In genomic region chr16:29858645-29859044, GRCm38 (mm10) we compare ENCODE assay signal across 16 mouse cellular contexts.
"Had no signal": no experiment of that assay in that cellular context is flagged by ENCODE, and none has a peak within 500 bp of the region (broad histone marks: within the 10 kb centered on the region; RNA-seq: fewer than 3 reads in every experiment).

No protein-coding gene starts in this region.

- DNase-seq: lung, adult 18-20 months; lung, embryonic 14.5 days; lung, postnatal 14 days; lung, postnatal 36 days; right cerebral cortex, postnatal 14 days; thymus, adult 2 months; thymus, postnatal 14 days; thymus, postnatal 36 days had no signal

- ATAC-seq: midbrain, embryonic 13.5 days; midbrain, embryonic 15.5 days had no signal

- H3K9me3 ChIP-seq: midbrain, embryonic 13.5 days; midbrain, embryonic 15.5 days; neural tube, embryonic 12.5 days; stomach, embryonic 15.5 days had no signal

- H3K4me2 ChIP-seq: lung, embryonic 14.5 days; midbrain, embryonic 11.5 days; midbrain, embryonic 13.5 days; midbrain, embryonic 15.5 days; neural tube, embryonic 12.5 days; stomach, embryonic 15.5 days had no signal

- H3K36me3 ChIP-seq: midbrain, embryonic 13.5 days; midbrain, embryonic 15.5 days; neural tube, embryonic 12.5 days; stomach, embryonic 15.5 days had no signal

- H3K4me3 ChIP-seq: midbrain, embryonic 13.5 days; midbrain, embryonic 15.5 days; neural tube, embryonic 12.5 days; stomach, embryonic 15.5 days had no signal

- H3K27me3 ChIP-seq: stomach, embryonic 15.5 days had no signal

- H3K27ac ChIP-seq: liver, embryonic 14.5 days; macrophage; midbrain, embryonic 13.5 days; midbrain, embryonic 15.5 days; neural tube, embryonic 12.5 days; stomach, embryonic 15.5 days; stomach, postnatal 0 days had no signal

- H3K9ac ChIP-seq: liver, embryonic 14.5 days; lung, embryonic 14.5 days; midbrain, embryonic 13.5 days; midbrain, embryonic 15.5 days; neural tube, embryonic 12.5 days; stomach, embryonic 15.5 days had no signal
